8 mouse cellular contexts compared by ENCODE assay signal in the genomic region with DNA sequence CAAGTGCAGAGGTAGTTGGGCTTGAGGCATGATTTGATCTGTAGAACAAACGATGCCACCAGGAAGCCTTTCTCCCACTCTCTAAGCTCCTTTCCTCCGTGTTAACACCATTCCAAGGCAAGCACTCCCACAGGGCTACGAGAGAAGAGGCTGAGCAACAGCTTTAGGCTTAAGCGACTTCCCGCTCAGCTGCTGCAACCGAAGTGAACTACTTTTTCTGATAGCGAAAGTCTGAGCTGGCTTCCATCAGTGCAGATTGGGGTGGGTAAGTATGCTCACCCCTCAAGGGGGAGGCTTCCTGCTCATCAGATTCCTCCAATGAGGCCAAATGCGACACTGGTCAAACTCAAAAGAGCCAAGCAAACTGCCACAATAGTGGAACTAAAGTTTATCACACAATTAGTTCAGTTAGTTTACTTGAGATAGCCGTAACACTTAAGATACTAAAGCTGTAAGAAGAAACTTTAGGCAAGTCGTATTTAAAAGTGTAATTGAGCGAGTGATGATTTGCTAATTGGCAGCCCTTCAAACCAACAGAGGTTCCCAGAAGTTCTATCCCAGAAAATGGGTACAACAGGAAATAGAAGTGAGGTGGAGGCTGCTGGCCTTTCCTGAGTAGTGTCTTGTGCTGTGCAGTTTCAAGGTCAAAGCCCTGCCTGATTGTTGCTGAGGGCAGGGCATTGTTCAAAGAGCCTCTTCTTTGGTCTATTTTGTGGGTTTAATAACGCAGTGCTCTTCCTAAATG.
A peak's percentile ranks its signal among the peaks of the same experiment; 100 is the strongest.
DNase-seq lines count a peak whose midpoint lies in the region; ATAC-seq and TF ChIP-seq lines count a peak whose summit lies in the region.

No protein-coding gene starts in this region.

- H3K36me3 ChIP-seq in forebrain, embryonic 12.5 days (replicated peaks), result no peaks in the 10 kb centered on the region
- H3K36me3 ChIP-seq in limb, embryonic 11.5 days (ENCODE audit: control insufficient read depth, insufficient read depth, low read length), result no peaks in the 10 kb centered on the region

- H3K9ac ChIP-seq in forebrain, embryonic 12.5 days, result no peak overlapping the region
- H3K9ac ChIP-seq in limb, embryonic 11.5 days (ENCODE audit: low read length), result no peak overlapping the region

- H3K4me2 ChIP-seq in forebrain, embryonic 12.5 days, result peak overlapping the region; percentile 36
- no peak overlapping the region for H3K4me2 ChIP-seq in limb, embryonic 11.5 days (ENCODE audit: low read depth, severe bottlenecking)

- TF ChIP-seq CTCF in lung, adult 2 months (IDR thresholded peaks at IDR 0.05; ENCODE audit: insufficient read depth, low read length), result no peak

- no peak for DNase-seq in lung, adult 2 months
- DNase-seq in lung, postnatal 14 days, result no peak
- DNase-seq in limb, embryonic 11.5 days (ENCODE audit: low spot score), result peak; percentile 24
- DNase-seq in retina, postnatal 1 day, result peak; percentile 55
- DNase-seq in testis, postnatal 10 days (ENCODE audit: low spot score), result no peak
- no peak for DNase-seq in cerebellum, adult 9-10 months
- no peak for DNase-seq in cerebellum, postnatal 25 days

- 15% methylated on average over 12 of the region's 12 CpGs for WGBS in lung, adult 2 months
- 15% methylated on average over 12 of the region's 12 CpGs for WGBS in forebrain, embryonic 12.5 days
- 27% methylated on average over 12 of the region's 12 CpGs for WGBS in limb, embryonic 11.5 days

- no peak for TF ChIP-seq POLR2A in lung, adult 2 months (IDR thresholded peaks at IDR 0.05; ENCODE audit: borderline replicate concordance, extremely low read depth, low read depth, low read length)

- peak overlapping the region; percentile 9 for H3K4me3 ChIP-seq in lung, adult 2 months (replicated peaks; ENCODE audit: extremely low read depth, low read depth, low read length)
- H3K4me3 ChIP-seq in forebrain, embryonic 12.5 days (replicated peaks), result no peak overlapping the region
- no peak overlapping the region for H3K4me3 ChIP-seq in limb, embryonic 11.5 days (ENCODE audit: low read depth, low read length)

- ATAC-seq in forebrain, embryonic 12.5 days (ENCODE audit: low FRiP score), result peak; percentile 44; the same call in 1 of the 2 replicates
- ATAC-seq in limb, embryonic 11.5 days (ENCODE audit: insufficient number of reproducible peaks, low FRiP score, low TSS enrichment, low read depth), result no peak

- H3K4me1 ChIP-seq in lung, adult 2 months (ENCODE audit: control insufficient read depth, insufficient read depth, low read length), result no peaks in the 10 kb centered on the region
- peaks cover 14% of the 10 kb centered on the region for H3K4me1 ChIP-seq in forebrain, embryonic 12.5 days
- no peaks in the 10 kb centered on the region for H3K4me1 ChIP-seq in limb, embryonic 11.5 days (ENCODE audit: control insufficient read depth, insufficient read depth, low read length)

- H3K9me3 ChIP-seq in forebrain, embryonic 12.5 days, result no peaks in the 10 kb centered on the region
- H3K9me3 ChIP-seq in limb, embryonic 11.5 days (ENCODE audit: control insufficient read depth, low read length), result no peaks in the 10 kb centered on the region

- no peaks in the 10 kb centered on the region for H3K27me3 ChIP-seq in forebrain, embryonic 12.5 days
- no peaks in the 10 kb centered on the region for H3K27me3 ChIP-seq in limb, embryonic 11.5 days (ENCODE audit: control insufficient read depth, insufficient read depth, low read length)

- H3K27ac ChIP-seq in forebrain, embryonic 12.5 days, result no peak overlapping the region
- no peak overlapping the region for H3K27ac ChIP-seq in limb, embryonic 11.5 days (replicated peaks; ENCODE audit: low read depth, low read length)

Comparison
In these comparisons a context has a peak if more than half of its experiments do, and no peak if none do; other contexts are left out.
1. DNase-seq: peak in limb, embryonic 11.5 days (single experiment) and retina, postnatal 1 day (single experiment); none in lung, adult 2 months (single experiment), lung, postnatal 14 days (single experiment), testis, postnatal 10 days (single experiment), cerebellum, adult 9-10 months (single experiment) and cerebellum, postnatal 25 days (0 of 2).